Mouse (Mus musculus) spleen, adult 2 months (tissue): ENCODE data around the gene Hspbp1. TPM values are rescaled to one million over a fixed set of nuclear protein-coding genes. Genes with fewer than 3 reads are reported as not detected.

Experiments used
- DNase-seq, 2 experiments: peaks; one replicate each; pipeline versions ENCODE4 v3.0.0 to v3.0.0-alpha.2; 2012 to 2021; ENCODE audit warnings: low spot score in 2 of 2, low read depth in 1 of 2
- H3K27ac ChIP-seq: fragments of 200-500 bp; 2 replicates; pipeline ENCODE4 v1.5.1; 2012; ENCODE audit warnings: low read length, inconsistent platforms; ENCODE audit not compliant: insufficient read depth
- H3K27me3 ChIP-seq: fragments of 200-500 bp; 2 replicates; pipeline ENCODE4 v1.6.1; 2012; ENCODE audit warnings: mild to moderate bottlenecking, moderate library complexity, low read length, inconsistent platforms; ENCODE audit not compliant: control insufficient read depth, insufficient read depth
- H3K36me3 ChIP-seq: fragments of 200-500 bp; 2 replicates; pipeline ENCODE4 v1.6.1; 2012; ENCODE audit warnings: mild to moderate bottlenecking, low read length, inconsistent platforms; ENCODE audit not compliant: control insufficient read depth, insufficient read depth
- H3K4me1 ChIP-seq: fragments of 200-500 bp; 2 replicates; pipeline ENCODE4 v1.6.1; 2011; ENCODE audit warnings: inconsistent platforms; ENCODE audit not compliant: control insufficient read depth, insufficient read depth, insufficient read length
- H3K4me3 ChIP-seq: fragments of 200-500 bp; 2 replicates; pipeline ENCODE4 v1.5.1; 2011; ENCODE audit warnings: mild to moderate bottlenecking, inconsistent platforms; ENCODE audit not compliant: insufficient read depth, insufficient read length; ENCODE audit errors: extremely low read depth
- CTCF ChIP-seq: fragments of 200-500 bp; IDR thresholded peaks from 2 replicates; pipeline ENCODE4 v1.5.1; 2011; ENCODE audit warnings: mild to moderate bottlenecking, inconsistent platforms; ENCODE audit not compliant: insufficient read depth, insufficient read length, insufficient replicate concordance; ENCODE audit errors: extremely low read depth
- POLR2A ChIP-seq: fragments of 200-500 bp; IDR thresholded peaks from 2 replicates; pipeline ENCODE4 v1.6.1; 2011; ENCODE audit warnings: low read depth, low read length, inconsistent platforms
- WGBS: fragments of 180-500 bp; shearing (Covaris S2); methylation state at CpG from one replicate; pipeline ENCODE4 v1.1.7; 2018; 5-methylcytosine and 5-hydroxymethylcytosine counted together
- polyA plus RNA-seq: library from polyadenylated mRNA; depleted of rRNA; stranded (reverse); fragments of >200 nt; gene quantifications from 2 replicates; pipeline ENCODE4 v1.2.3, GENCODE M21; 2012

The Hspbp1 gene
- polyA plus RNA-seq, 1 experiment: 32.2 TPM

GRCm38 (mm10) chr7:4690951-4691653 lies 6.2 kb upstream of the Hspbp1 start:
- WGBS: 34% methylated on average over 28 of the region's 35 CpGs
- H3K4me3 ChIP-seq: no peak overlapping the region; the same call in 1 of the 2 replicates
- H3K27me3 ChIP-seq: peaks cover 9% of the 10 kb centered on the region; the same call in 1 of the 2 replicates
- no peaks in the 10 kb centered on the region for H3K36me3 ChIP-seq
- H3K4me1 ChIP-seq: no peaks in the 10 kb centered on the region
- H3K27ac ChIP-seq: no peak overlapping the region
- no peak for TF ChIP-seq CTCF
- no peak for TF ChIP-seq POLR2A
- DNase-seq: no peak

- Histone ChIP-seq H3K36me3 (no peaks in the 10 kb centered on the region), H3K27me3 (peaks cover 9% of the 10 kb centered on the region; the same call in 1 of the 2 replicates), H3K4me1 (no peaks in the 10 kb centered on the region), H3K4me3 (no peak within 1 kb of the TSS; the same call in 1 of the 2 replicates), H3K27ac (no peak within 1 kb of the TSS)
- no peak for DNase-seq
- TF ChIP-seq POLR2A: no peak
- TF ChIP-seq CTCF: no peak
- WGBS: 5% methylated on average over 16 of the region's 18 CpGs
Measured at GRCm38 (mm10) chr7:4690387-4690786, 5.5 kb upstream of the Hspbp1 start, which contains the start of gene Brsk1. Gene Brsk1 (plus strand): TSS chr7:4690604.

- peaks cover 7% of the 10 kb centered on the region for H3K36me3 ChIP-seq
- H3K27me3 ChIP-seq: no peaks in the 10 kb centered on the region
- peaks cover 8% of the 10 kb centered on the region; the same call in 1 of the 2 replicates for H3K4me1 ChIP-seq
- WGBS: 4% methylated on average over 13 of the region's 13 CpGs
- TF ChIP-seq POLR2A (no peak), CTCF (no peak)
- peak overlapping the region; percentile 78; the same call in 1 of the 2 replicates for H3K27ac ChIP-seq
- DNase-seq: no peak
- peak overlapping the region; percentile 72 for H3K4me3 ChIP-seq
Measured at GRCm38 (mm10) chr7:4684203-4684602, 665 bp downstream of the Hspbp1 start.

- Histone ChIP-seq H3K27me3 (no peaks in the 10 kb centered on the region), H3K4me3 (no peak overlapping the region), H3K36me3 (peaks cover 7% of the 10 kb centered on the region), H3K27ac (no peak overlapping the region), H3K4me1 (peaks cover 8% of the 10 kb centered on the region; the same call in 1 of the 2 replicates)
- no peak for TF ChIP-seq POLR2A
- no peak for TF ChIP-seq CTCF
- WGBS: 59% methylated on average over 5 of the region's 5 CpGs
- DNase-seq: no peak
Measured at GRCm38 (mm10) chr7:4683307-4683706, 1.6 kb downstream of the Hspbp1 start.

GRCm38 (mm10) chr7:4675200-4675599 lies 9.7 kb downstream of the Hspbp1 start:
- Histone ChIP-seq H3K4me3 (no peak overlapping the region), H3K27me3 (no peaks in the 10 kb centered on the region), H3K4me1 (no peaks in the 10 kb centered on the region), H3K27ac (no peak overlapping the region), H3K36me3 (peaks cover 12% of the 10 kb centered on the region)
- WGBS: 85% methylated on average over 7 of the region's 7 CpGs
- DNase-seq: no peak
- TF ChIP-seq POLR2A: no peak
- no peak for TF ChIP-seq CTCF

- H3K4me3 ChIP-seq: no peak overlapping the region
- TF ChIP-seq CTCF (no peak), POLR2A (no peak)
- H3K4me1 ChIP-seq: no peaks in the 10 kb centered on the region
- DNase-seq: no peak
- WGBS: 34% methylated on average over 12 of the region's 12 CpGs
- H3K27ac ChIP-seq: peak overlapping the region; percentile 60; the same call in 1 of the 2 replicates
- H3K36me3 ChIP-seq: peaks cover 10% of the 10 kb centered on the region
- H3K27me3 ChIP-seq: no peaks in the 10 kb centered on the region
Measured at GRCm38 (mm10) chr7:4674114-4674731, 10.6 kb downstream of the Hspbp1 start.

GRCm38 (mm10) chr7:4671956-4672355 lies 12.9 kb downstream of the Hspbp1 start:
- Histone ChIP-seq H3K4me3 (no peak overlapping the region), H3K27ac (no peak overlapping the region), H3K36me3 (peaks cover 9% of the 10 kb centered on the region; the same call in 1 of the 2 replicates), H3K4me1 (no peaks in the 10 kb centered on the region), H3K27me3 (no peaks in the 10 kb centered on the region)
- WGBS: 75% methylated on average over 4 of the region's 4 CpGs
- TF ChIP-seq POLR2A: no peak
- TF ChIP-seq CTCF: no peak
- no peak for DNase-seq
